Mouse (Mus musculus) kidney, embryonic 15.5 days (tissue): Measurements from ENCODE around the gene Ttyh3. TPM values are rescaled to one million over a fixed set of nuclear protein-coding genes. Genes with fewer than 3 reads are reported as not detected.
A peak's percentile ranks its signal among the peaks of the same experiment; 100 is the strongest.

Experiments used
- ATAC-seq: fragments of 200-750 bp; cut with Nextera tagmentation; replicated peaks from 2 replicates; pipeline ENCODE4 v1.8.0; 2017; ENCODE audit warnings: moderate TSS enrichment; ENCODE audit not compliant: low FRiP score
- H3K27ac ChIP-seq: fragments of 300-500 bp; sonication (generic); 2 replicates; pipeline ENCODE4 v1.5.1; 2015; ENCODE audit warnings: mild to moderate bottlenecking, inconsistent platforms
- H3K27me3 ChIP-seq: fragments of 300-500 bp; sonication (generic); 2 replicates; pipeline ENCODE4 v1.6.1; 2015; ENCODE audit warnings: inconsistent platforms
- H3K36me3 ChIP-seq: fragments of 300-500 bp; sonication (generic); 2 replicates; pipeline ENCODE4 v1.6.1; 2015; ENCODE audit warnings: inconsistent platforms
- H3K4me1 ChIP-seq: fragments of 300-500 bp; sonication (generic); 2 replicates; pipeline ENCODE4 v1.6.1; 2015; ENCODE audit warnings: inconsistent platforms
- H3K4me2 ChIP-seq: fragments of 300-500 bp; sonication (generic); 2 replicates; pipeline ENCODE4 v1.6.1; 2015; ENCODE audit warnings: moderate library complexity, mild to moderate bottlenecking, inconsistent platforms
- H3K4me3 ChIP-seq: fragments of 300-500 bp; sonication (generic); replicated peaks from 2 replicates; pipeline ENCODE4 v1.5.1; 2015; ENCODE audit warnings: mild to moderate bottlenecking, inconsistent platforms
- H3K9ac ChIP-seq: fragments of 300-500 bp; sonication (generic); 2 replicates; pipeline ENCODE4 v1.6.1; 2015; ENCODE audit warnings: mild to moderate bottlenecking, inconsistent platforms
- H3K9me3 ChIP-seq: fragments of 300-500 bp; sonication (generic); replicated peaks from 2 replicates; pipeline ENCODE4 v1.6.1; 2016; ENCODE audit warnings: inconsistent platforms
- WGBS: fragments of 180-500 bp; shearing (Covaris S2); methylation state at CpG from one replicate; pipeline ENCODE4 v1.1.7; 2015; ENCODE audit warnings: mixed read lengths; 5-methylcytosine and 5-hydroxymethylcytosine counted together
- polyA plus RNA-seq: library from polyadenylated mRNA; unstranded; fragments of >200 nt; fragmentation: Nextera tagmentation; extraction: Ambion mirVana; gene quantifications from 2 replicates; pipeline ENCODE4 v1.2.1, GENCODE M21; 2015

The Ttyh3 gene
- polyA plus RNA-seq, 1 experiment from 2014 or later = 39.9 TPM

- Histone ChIP-seq H3K4me1 (peaks cover 57% of the 10 kb centered on the region), H3K4me2 (no peak overlapping the region), H3K27me3 (no peaks in the 10 kb centered on the region), H3K9me3 (no peaks in the 10 kb centered on the region), H3K9ac (no peak overlapping the region), H3K27ac (peak overlapping the region; percentile 24), H3K4me3 (no peak overlapping the region), H3K36me3 (no peaks in the 10 kb centered on the region)
- peak; percentile 76 for ATAC-seq
- 7% methylated on average over 5 of the region's 5 CpGs for WGBS
Observed at GRCm38 (mm10) chr5:140581569-140581968, 67.3 kb downstream of the Ttyh3 start.

- 23% methylated on average over 6 of the region's 6 CpGs for WGBS
- ATAC-seq = peak; percentile 37
- H3K4me1 ChIP-seq = peaks cover 63% of the 10 kb centered on the region
Observed at GRCm38 (mm10) chr5:140579771-140580170, 69.1 kb downstream of the Ttyh3 start.

GRCm38 (mm10) chr5:140579221-140579620, 69.6 kb downstream of the Ttyh3 start:
- H3K36me3 ChIP-seq = no peaks in the 10 kb centered on the region
- H3K9me3 ChIP-seq = no peaks in the 10 kb centered on the region
- ATAC-seq = peak; percentile 13; the same call in 1 of the 2 replicates
- H3K4me2 ChIP-seq = no peak overlapping the region
- H3K27ac ChIP-seq = 0 out of 2 replicates have a peak overlapping the region, but pooled peaks have one; percentile 45
- 30% methylated on average over 9 of the region's 9 CpGs for WGBS
- H3K9ac ChIP-seq = no peak overlapping the region
- peaks cover 58% of the 10 kb centered on the region for H3K4me1 ChIP-seq
- no peaks in the 10 kb centered on the region for H3K27me3 ChIP-seq
- H3K4me3 ChIP-seq = no peak overlapping the region

More at GRCm38 (mm10) chr5:140579771-140580170, 69.1 kb downstream of the Ttyh3 start:
- Histone ChIP-seq H3K9me3 (no peaks in the 10 kb centered on the region), H3K4me2 (no peak overlapping the region), H3K36me3 (no peaks in the 10 kb centered on the region), H3K27ac (no peak overlapping the region), H3K4me3 (no peak overlapping the region), H3K27me3 (no peaks in the 10 kb centered on the region), H3K9ac (no peak overlapping the region)

GRCm38 (mm10) chr5:140575381-140575866, 73.4 kb downstream of the Ttyh3 start:
- H3K9me3 ChIP-seq = no peaks in the 10 kb centered on the region
- WGBS = 58% methylated on average over 5 of the region's 5 CpGs
- no peak overlapping the region for H3K9ac ChIP-seq
- no peak overlapping the region for H3K4me2 ChIP-seq
- no peaks in the 10 kb centered on the region for H3K27me3 ChIP-seq
- no peak overlapping the region for H3K4me3 ChIP-seq
- 0 out of 2 replicates have a peak overlapping the region, but pooled peaks have one; percentile 41 for H3K27ac ChIP-seq
- peaks cover 35% of the 10 kb centered on the region for H3K4me1 ChIP-seq
- ATAC-seq = no peak
- H3K36me3 ChIP-seq = no peaks in the 10 kb centered on the region

GRCm38 (mm10) chr5:140572611-140573010, 76.2 kb downstream of the Ttyh3 start:
- Histone ChIP-seq H3K4me1 (peaks cover 29% of the 10 kb centered on the region), H3K27me3 (no peaks in the 10 kb centered on the region), H3K27ac (peak overlapping the region; percentile 16; the same call in 1 of the 2 replicates), H3K4me2 (no peak overlapping the region), H3K4me3 (no peak overlapping the region), H3K36me3 (no peaks in the 10 kb centered on the region), H3K9me3 (no peaks in the 10 kb centered on the region), H3K9ac (no peak overlapping the region)
- ATAC-seq = no peak
- 58% methylated on average over 6 of the region's 6 CpGs for WGBS

GRCm38 (mm10) chr5:140571673-140572072, 77.2 kb downstream of the Ttyh3 start:
- 62% methylated on average over 10 of the region's 10 CpGs for WGBS
- Histone ChIP-seq H3K9me3 (no peaks in the 10 kb centered on the region), H3K4me1 (peaks cover 38% of the 10 kb centered on the region), H3K4me3 (no peak overlapping the region), H3K9ac (no peak overlapping the region), H3K27me3 (no peaks in the 10 kb centered on the region), H3K4me2 (no peak overlapping the region), H3K36me3 (no peaks in the 10 kb centered on the region), H3K27ac (peak overlapping the region; percentile 30; the same call in 1 of the 2 replicates)
- no peak for ATAC-seq

- peaks cover 43% of the 10 kb centered on the region for H3K4me1 ChIP-seq
- no peak overlapping the region for H3K9ac ChIP-seq
- 59% methylated on average over 4 of the region's 4 CpGs for WGBS
Observed at GRCm38 (mm10) chr5:140571201-140571600, 77.6 kb downstream of the Ttyh3 start.

More at GRCm38 (mm10) chr5:140571201-140571600, 77.6 kb downstream of the Ttyh3 start:
- Histone ChIP-seq H3K4me2 (no peak overlapping the region), H3K27me3 (no peaks in the 10 kb centered on the region), H3K27ac (no peak overlapping the region), H3K9me3 (no peaks in the 10 kb centered on the region), H3K4me3 (no peak overlapping the region), H3K36me3 (no peaks in the 10 kb centered on the region)
- ATAC-seq = no peak

Other genes with a start within 250 kb of the Ttyh3 start
- gene Eif3b, start 229.7 kb downstream of the Ttyh3 start, polyA plus RNA-seq = 116 and 127 TPM in 2 replicates
- not detected in 2 replicates for gene Gm4869, start 203.4 kb downstream of the Ttyh3 start, polyA plus RNA-seq
- 21.9 and 22.4 TPM in 2 replicates for gene Chst12, start 143.5 kb downstream of the Ttyh3 start, polyA plus RNA-seq
- gene Grifin, start 84.0 kb downstream of the Ttyh3 start, polyA plus RNA-seq = 0.45 TPM in 1 of 2 replicates, not detected in the other
- gene Lfng, start 41.7 kb downstream of the Ttyh3 start, polyA plus RNA-seq = 32.3 and 34.5 TPM in 2 replicates
- gene Iqce, start 53.3 kb upstream of the Ttyh3 start, polyA plus RNA-seq = 25.7 and 29.3 TPM in 2 replicates
- 21.5 and 25.0 TPM in 2 replicates for gene Brat1, start 56.0 kb upstream of the Ttyh3 start, polyA plus RNA-seq
- 2.1 TPM in 2 replicates for gene Amz1, start 75.1 kb upstream of the Ttyh3 start, polyA plus RNA-seq
- 15.9 and 16.1 TPM in 2 replicates for gene Gna12, start 181.4 kb upstream of the Ttyh3 start, polyA plus RNA-seq